Mouse (Mus musculus) heart, adult 2 months (tissue): ENCODE results near the gene Scfd2.

Source experiments
- CTCF ChIP-seq: fragments of 200-600 bp; IDR thresholded peaks from 2 replicates; pipeline ENCODE4 v1.8.1; 2022; ENCODE audit warnings: antibody characterized with exemption, mild to moderate bottlenecking, moderate library complexity
- EP300 ChIP-seq: fragments of 200-500 bp; IDR thresholded peaks from 2 replicates; pipeline ENCODE4 v1.6.1; 2011; ENCODE audit warnings: low read depth, low read length, control low read depth; ENCODE audit not compliant: insufficient read depth
- POLR2A ChIP-seq: fragments of 200-500 bp; IDR thresholded peaks from 2 replicates; pipeline ENCODE4 v1.6.1; 2011; ENCODE audit warnings: mild to moderate bottlenecking, low read depth, low read length, control low read depth; ENCODE audit not compliant: insufficient read depth

GRCm38 (mm10) chr5:74445861-74446260 is 85.7 kb downstream of the Scfd2 start:
- TF ChIP-seq POLR2A, result no peak
- no peak for TF ChIP-seq CTCF
- TF ChIP-seq EP300, result no peak
